Mouse (Mus musculus) left cerebral cortex, adult 18-20 months (tissue): ENCODE measurements at regions not wholly inside any gene's neighbourhood (a gene's known extent, or its start where the extent isn't known, plus 50 kb on each side); places are given as distances from the start of the nearest gene placed in this dataset.
"Not testable (repeated sequence)": the region's sequence is repeated elsewhere in the genome, so short reads cannot be mapped to it uniquely, and the experiment has no call there.

Source experiments
- DNase-seq, 2 experiments: peaks; one replicate each; pipeline ENCODE4 v3.0.0; 2021 to 2022; ENCODE audit warnings: low spot score in 2 of 2, mixed read lengths in 1 of 2

- DNase-seq, result no peak
Observed at GRCm38 (mm10) chr7:111846417-111846816, 66.6 kb upstream of the Galnt18 start.

GRCm38 (mm10) chr7:111843715-111844114 is 63.9 kb upstream of the Galnt18 start:
- no peak for DNase-seq

- no peak for DNase-seq
Observed at GRCm38 (mm10) chr7:111840826-111841225, 61.0 kb upstream of the Galnt18 start.

- DNase-seq, result no peak
Observed at GRCm38 (mm10) chr7:111838162-111838561, 58.4 kb upstream of the Galnt18 start.

GRCm38 (mm10) chr7:111834356-111834755 is 54.6 kb upstream of the Galnt18 start:
- DNase-seq, result not testable (repeated sequence)

GRCm38 (mm10) chr7:111829931-111830330 is 50.2 kb upstream of the Galnt18 start:
- no peak for DNase-seq
